Mouse (Mus musculus) c-Kit-positive CD71-negative TER-119-negative erythroid progenitor cells, embryonic 14.5 days (primary cell): ENCODE measurements around the gene Nbea.

ENCODE experiments used
- DNase-seq: peaks from one replicate; pipeline ENCODE4 v3.0.0-alpha.2; 2013; ENCODE audit warnings: low read depth

Nbea gene

GRCm38 (mm10) chr3:55751363-55751762, 432.1 kb downstream of the Nbea start:
- DNase-seq: no peak

GRCm38 (mm10) chr3:55750445-55751065, 432.9 kb downstream of the Nbea start:
- no peak for DNase-seq

GRCm38 (mm10) chr3:55743885-55744284, 439.6 kb downstream of the Nbea start:
- peak; percentile 2 for DNase-seq

GRCm38 (mm10) chr3:55742654-55743053, 440.8 kb downstream of the Nbea start:
- DNase-seq: no peak

- no peak for DNase-seq
These were observed 441.3 kb downstream of the Nbea start for GRCm38 (mm10) chr3:55742218-55742617.

- DNase-seq: no peak
These were observed 442.1 kb downstream of the Nbea start for GRCm38 (mm10) chr3:55741428-55741827.

- DNase-seq: no peak
These were observed 449.8 kb downstream of the Nbea start for GRCm38 (mm10) chr3:55733665-55734064.

- DNase-seq: no peak
These were observed 453.0 kb downstream of the Nbea start for GRCm38 (mm10) chr3:55730549-55730948.

GRCm38 (mm10) chr3:55730142-55730541, 453.4 kb downstream of the Nbea start:
- DNase-seq: no peak

- no peak for DNase-seq
These were observed 469.2 kb downstream of the Nbea start for GRCm38 (mm10) chr3:55714260-55714659.

- DNase-seq: no peak
These were observed 469.6 kb downstream of the Nbea start for GRCm38 (mm10) chr3:55713856-55714255.

GRCm38 (mm10) chr3:55710300-55710699, 473.2 kb downstream of the Nbea start:
- DNase-seq: no peak

- DNase-seq: no peak
These were observed 481.9 kb downstream of the Nbea start for GRCm38 (mm10) chr3:55701632-55702031.

GRCm38 (mm10) chr3:55697174-55697573, 486.3 kb downstream of the Nbea start:
- DNase-seq: no peak

- DNase-seq: no peak
These were observed 490.4 kb downstream of the Nbea start for GRCm38 (mm10) chr3:55693073-55693472.

GRCm38 (mm10) chr3:55688098-55688497, 495.4 kb downstream of the Nbea start:
- no peak for DNase-seq

GRCm38 (mm10) chr3:55686993-55687392, 496.5 kb downstream of the Nbea start:
- DNase-seq: no peak

- DNase-seq: no peak
These were observed 497.9 kb downstream of the Nbea start for GRCm38 (mm10) chr3:55685627-55686026.

- no peak for DNase-seq
These were observed 498.6 kb downstream of the Nbea start for GRCm38 (mm10) chr3:55684892-55685291.

GRCm38 (mm10) chr3:55677691-55678090, 505.8 kb downstream of the Nbea start:
- no peak for DNase-seq

GRCm38 (mm10) chr3:55674185-55674584, 509.3 kb downstream of the Nbea start:
- no peak for DNase-seq

GRCm38 (mm10) chr3:55667048-55667447, 516.5 kb downstream of the Nbea start:
- no peak for DNase-seq

- no peak for DNase-seq
These were observed 517.6 kb downstream of the Nbea start for GRCm38 (mm10) chr3:55665928-55666327.

GRCm38 (mm10) chr3:55664713-55665112, 518.8 kb downstream of the Nbea start:
- DNase-seq: no peak
